Mouse (Mus musculus): ENCODE measurements around the gene Fbxl17.

GRCm38 (mm10) chr17:63217016-63217415, 282.8 kb downstream of the Fbxl17 start:
- no peak for TF ChIP-seq JUND (IDR thresholded peaks at IDR 0.05; ENCODE audit: low read depth, low read length)
- TF ChIP-seq KAT2A (conservative IDR thresholded peaks at IDR 0.05; ENCODE audit: low read depth, low read length): no peak
- no peak for TF ChIP-seq POLR2AphosphoS2 (IDR thresholded peaks at IDR 0.05; ENCODE audit: low read length)
- TF ChIP-seq CHD2 (IDR thresholded peaks at IDR 0.05; ENCODE audit: low read length): no peak
- TF ChIP-seq ETS1 (IDR thresholded peaks at IDR 0.05; ENCODE audit: low read depth, low read length): no peak
- TF ChIP-seq MXI1 (IDR thresholded peaks at IDR 0.05; ENCODE audit: low read depth, low read length): no peak
- TF ChIP-seq E2F4 (IDR thresholded peaks at IDR 0.05; ENCODE audit: borderline replicate concordance, low read depth, low read length): no peak
- TF ChIP-seq EP300 (IDR thresholded peaks at IDR 0.05; ENCODE audit: low read depth in 1 of 2, low read length in 2 of 2): no peak
- TF ChIP-seq CTCF (IDR thresholded peaks at IDR 0.05 in 2 of 3, conservative IDR thresholded peaks at IDR 0.05 in 1 of 3; ENCODE audit: control insufficient read depth in 1 of 3, insufficient read depth in 1 of 3, low read depth in 2 of 3, low read length in 3 of 3, poor library complexity in 1 of 3, severe bottlenecking in 1 of 3): no peak
- TF ChIP-seq RCOR1 (IDR thresholded peaks at IDR 0.05; ENCODE audit: low read depth, low read length): no peak
- TF ChIP-seq MAFK (IDR thresholded peaks at IDR 0.05; ENCODE audit: borderline replicate concordance, low read depth, low read length): no peak

Data from MEL (cell line).